Mouse (Mus musculus): ENCODE measurements around the gene Def8. TPM values are rescaled to one million over a fixed set of nuclear protein-coding genes. Genes with fewer than 3 reads are reported as not detected.
A peak's percentile ranks its signal among the peaks of the same experiment; 100 is the strongest.

Gene Def8
- total RNA-seq (2021) = 10 to 100 TPM; 67.5 to 69.4 TPM
- long read RNA-seq, transcript Def8-202 (12 exons, 3,127 nt) = major isoform, 26 of 39 reads
- long read RNA-seq, partial matches to known transcripts = 1 of 39 reads
- long read RNA-seq, other reads (novel, unspliced or antisense) = 7 of 39 reads

GRCm38 (mm10) chr8:123423441-123423840, at the start of gene Def8:
Def8 (plus strand) TSS chr8:123423527.
- DNase-seq (ENCODE audit: low spot score in 2 of 2) = no peak

- DNase-seq (ENCODE audit: low spot score in 2 of 2) = peak; percentile 96
Measured at GRCm38 (mm10) chr8:123374239-123374578, 49.1 kb upstream of the Def8 start.

- no peak for DNase-seq (ENCODE audit: low spot score in 2 of 2)
Measured at GRCm38 (mm10) chr8:123375701-123376100, 47.6 kb upstream of the Def8 start.

GRCm38 (mm10) chr8:123376106-123376505, 47.2 kb upstream of the Def8 start:
- no peak for DNase-seq (ENCODE audit: low spot score in 2 of 2)

GRCm38 (mm10) chr8:123381711-123382110, 41.6 kb upstream of the Def8 start:
- no peak for DNase-seq (ENCODE audit: low spot score in 2 of 2)

GRCm38 (mm10) chr8:123382516-123382915, 40.8 kb upstream of the Def8 start:
- DNase-seq (ENCODE audit: low spot score in 2 of 2) = no peak

- DNase-seq (ENCODE audit: low spot score in 2 of 2) = peak; percentile 64 to 65
Measured at GRCm38 (mm10) chr8:123384883-123385540, 38.3 kb upstream of the Def8 start.

- no peak for DNase-seq (ENCODE audit: low spot score in 2 of 2)
Measured at GRCm38 (mm10) chr8:123387041-123387440, 36.3 kb upstream of the Def8 start.

- no peak for DNase-seq (ENCODE audit: low spot score in 2 of 2)
Measured at GRCm38 (mm10) chr8:123387801-123388200, 35.5 kb upstream of the Def8 start.

- DNase-seq (ENCODE audit: low spot score in 2 of 2) = no peak
Measured at GRCm38 (mm10) chr8:123389026-123389425, 34.3 kb upstream of the Def8 start.

GRCm38 (mm10) chr8:123398308-123398707, 25.0 kb upstream of the Def8 start:
- no peak for DNase-seq (ENCODE audit: low spot score in 2 of 2)

GRCm38 (mm10) chr8:123401936-123402335, 21.4 kb upstream of the Def8 start:
- DNase-seq (ENCODE audit: low spot score in 2 of 2) = no peak

- no peak for DNase-seq (ENCODE audit: low spot score in 2 of 2)
Measured at GRCm38 (mm10) chr8:123402730-123403326, 20.5 kb upstream of the Def8 start.

- no peak for DNase-seq (ENCODE audit: low spot score in 2 of 2)
Measured at GRCm38 (mm10) chr8:123404521-123404920, 18.8 kb upstream of the Def8 start.

- peak; percentile 85 to 86 for DNase-seq (ENCODE audit: low spot score in 2 of 2)
Measured at GRCm38 (mm10) chr8:123406786-123407185, 16.5 kb upstream of the Def8 start, which contains the start of gene Mc1r. Mc1r (plus strand) TSS chr8:123407107.

- DNase-seq (ENCODE audit: low spot score in 2 of 2) = no peak
Measured at GRCm38 (mm10) chr8:123407612-123408011, 15.7 kb upstream of the Def8 start.

GRCm38 (mm10) chr8:123408586-123409544, 14.5 kb upstream of the Def8 start:
- no peak for DNase-seq (ENCODE audit: low spot score in 2 of 2)

GRCm38 (mm10) chr8:123410049-123410587, 13.2 kb upstream of the Def8 start:
- DNase-seq (ENCODE audit: low spot score in 2 of 2) = peak in 1 of 2 experiments; percentile 41

GRCm38 (mm10) chr8:123410788-123411187, 12.5 kb upstream of the Def8 start:
- DNase-seq (ENCODE audit: low spot score in 2 of 2) = no peak

- peak; percentile 78 to 90 for DNase-seq (ENCODE audit: low spot score in 2 of 2)
Measured at GRCm38 (mm10) chr8:123411246-123411645, 12.1 kb upstream of the Def8 start, which contains the start of gene Tubb3. Tubb3 (plus strand) TSS chr8:123411424.

GRCm38 (mm10) chr8:123411781-123412327, 11.5 kb upstream of the Def8 start:
- peak in 1 of 2 experiments; percentile 50 for DNase-seq (ENCODE audit: low spot score in 2 of 2)
